Mouse (Mus musculus) liver, embryonic 14.5 days (tissue): ENCODE measurements around the gene Hoxd11. TPM values are rescaled to one million over a fixed set of nuclear protein-coding genes. Genes with fewer than 3 reads are reported as not detected.

Source experiments
- ATAC-seq: fragments of 200-750 bp; cut with Nextera tagmentation; 2 replicates; pipeline ENCODE4 v1.8.0; 2017; ENCODE audit warnings: moderate number of reproducible peaks, mild to moderate bottlenecking, moderate library complexity; ENCODE audit not compliant: insufficient read depth
- DNase-seq, 3 experiments: peaks; one replicate each; pipeline ENCODE4 v3.0.0-alpha.2; 2012 to 2013; ENCODE audit warnings: low read depth in 3 of 3, low spot score in 3 of 3
- H3K27ac ChIP-seq: fragments of 300-500 bp; sonication (generic); 2 replicates; pipeline ENCODE4 v1.5.1; 2014; ENCODE audit warnings: moderate library complexity, mild to moderate bottlenecking, control low read depth, inconsistent platforms
- H3K27me3 ChIP-seq: fragments of 300-500 bp; sonication (generic); 2 replicates; pipeline ENCODE4 v1.6.1; 2014; ENCODE audit warnings: mild to moderate bottlenecking, low read length, moderate library complexity; ENCODE audit not compliant: control insufficient read depth, insufficient read depth
- H3K36me3 ChIP-seq: fragments of 300-500 bp; sonication (generic); replicated peaks from 2 replicates; pipeline ENCODE4 v1.6.1; 2014; ENCODE audit warnings: low read depth; ENCODE audit not compliant: control insufficient read depth, insufficient read depth
- H3K4me1 ChIP-seq, 2 experiments: fragments of 200-500 bp in 1 of 2; fragments of 300-500 bp in 1 of 2; sonication (generic) in 1 of 2; replicated peaks; 2 replicates each; pipeline ENCODE4 v1.6.1; 2012 to 2014; ENCODE audit warnings: antibody characterized with exemption in 1 of 2, inconsistent platforms in 1 of 2, low read length in 1 of 2; ENCODE audit not compliant: control insufficient read depth in 2 of 2, insufficient read depth in 2 of 2
- H3K4me2 ChIP-seq: fragments of 300-500 bp; sonication (generic); 2 replicates; pipeline ENCODE4 v1.6.1; 2014; ENCODE audit warnings: low read depth, mild to moderate bottlenecking, control low read depth, moderate library complexity
- H3K4me3 ChIP-seq, 2 experiments: fragments of 200-500 bp in 1 of 2; fragments of 300-500 bp in 1 of 2; sonication (generic) in 1 of 2; 2 replicates each; pipeline ENCODE4 v1.5.1; 2012 to 2014; ENCODE audit warnings: low read depth in 2 of 2, low read length in 2 of 2, mild to moderate bottlenecking in 2 of 2, control low read depth in 1 of 2, inconsistent platforms in 1 of 2, moderate library complexity in 1 of 2; ENCODE audit not compliant: insufficient read depth in 1 of 2
- H3K9ac ChIP-seq: fragments of 300-500 bp; sonication (generic); replicated peaks from 2 replicates; pipeline ENCODE4 v1.6.1; 2014; ENCODE audit warnings: mild to moderate bottlenecking, control low read depth, moderate library complexity
- H3K9me3 ChIP-seq: fragments of 300-500 bp; sonication (generic); 2 replicates; pipeline ENCODE4 v1.6.1; 2016; ENCODE audit warnings: low read length, mixed read lengths; ENCODE audit not compliant: control insufficient read depth
- CTCF ChIP-seq: IDR thresholded peaks from 2 replicates; pipeline ENCODE4 v1.5.1; 2016; ENCODE audit warnings: antibody characterized with exemption, low read depth, control low read depth
- EP300 ChIP-seq: IDR thresholded peaks from 2 replicates; pipeline ENCODE4 v1.6.1; 2016; ENCODE audit warnings: antibody characterized with exemption, low read depth
- WGBS: fragments of 180-500 bp; shearing (Covaris S2); extraction: QIAGEN DNeasy Blood & Tissue Kit; methylation state at CpG from one replicate; pipeline ENCODE4 v1.1.7; 2014; ENCODE audit not compliant: insufficient replicate concordance; 5-methylcytosine and 5-hydroxymethylcytosine counted together
- polyA plus RNA-seq, 2 experiments: library from polyadenylated mRNA; depleted of rRNA in 1 of 2; stranded (reverse) in 1 of 2; unstranded in 1 of 2; fragments of >200 nt; fragmentation: Nextera tagmentation in 1 of 2; extraction: Ambion mirVana in 1 of 2; gene quantifications; 2 replicates each; pipeline versions ENCODE4 v1.2.1 to v1.2.3; 2012 to 2014

Gene Hoxd11
- polyA plus RNA-seq, 2 experiments = 0.09 TPM; not detected in 1

- Histone ChIP-seq H3K9me3 (no peaks in the 10 kb centered on the region), H3K4me3 (no peak overlapping the region), H3K27me3 (peaks cover 100% of the 10 kb centered on the region), H3K4me2 (no peak overlapping the region), H3K9ac (no peak overlapping the region), H3K36me3 (no peaks in the 10 kb centered on the region), H3K27ac (no peak overlapping the region), H3K4me1 (no peaks in the 10 kb centered on the region)
- ATAC-seq (no peak), DNase-seq (no peak)
- no peak for TF ChIP-seq CTCF
- 4% methylated on average over 9 of the region's 9 CpGs for WGBS
These were observed 2.8 kb upstream of the Hoxd11 start for GRCm38 (mm10) chr2:74676376-74677052.

GRCm38 (mm10) chr2:74677106-74677505 is 2.3 kb upstream of the Hoxd11 start:
- ATAC-seq = no peak
- no peak for DNase-seq
- H3K9me3 ChIP-seq = no peaks in the 10 kb centered on the region
- no peak overlapping the region for H3K4me2 ChIP-seq
- TF ChIP-seq EP300 = no peak
- no peak for TF ChIP-seq CTCF
- no peak overlapping the region for H3K9ac ChIP-seq
- no peaks in the 10 kb centered on the region for H3K4me1 ChIP-seq
- H3K36me3 ChIP-seq = no peaks in the 10 kb centered on the region
- H3K27me3 ChIP-seq = peaks cover 100% of the 10 kb centered on the region
- H3K27ac ChIP-seq = no peak overlapping the region
- H3K4me3 ChIP-seq = no peak overlapping the region
- 17% methylated on average over 2 of the region's 2 CpGs for WGBS

GRCm38 (mm10) chr2:74679596-74679971 is 227 bp downstream of the Hoxd11 start:
- Histone ChIP-seq H3K9ac (no peak overlapping the region), H3K4me2 (no peak overlapping the region), H3K4me3 (no peak overlapping the region), H3K36me3 (no peaks in the 10 kb centered on the region), H3K27me3 (peaks cover 100% of the 10 kb centered on the region), H3K27ac (no peak overlapping the region), H3K9me3 (no peaks in the 10 kb centered on the region), H3K4me1 (no peaks in the 10 kb centered on the region)
- DNase-seq (no peak), ATAC-seq (no peak)
- TF ChIP-seq CTCF (no peak), EP300 (no peak)
- 1% methylated on average over 26 of the region's 26 CpGs for WGBS

- peaks cover 100% of the 10 kb centered on the region for H3K27me3 ChIP-seq
- ATAC-seq (no peak), DNase-seq (no peak)
- TF ChIP-seq EP300 = no peak
- no peak for TF ChIP-seq CTCF
- no peaks in the 10 kb centered on the region for H3K36me3 ChIP-seq
- H3K27ac ChIP-seq = no peak overlapping the region
- 1% methylated on average over 23 of the region's 23 CpGs for WGBS
- no peaks in the 10 kb centered on the region for H3K9me3 ChIP-seq
- no peaks in the 10 kb centered on the region for H3K4me1 ChIP-seq
- H3K9ac ChIP-seq = no peak overlapping the region
- H3K4me3 ChIP-seq = no peak overlapping the region
- H3K4me2 ChIP-seq = no peak overlapping the region
These were observed 623 bp downstream of the Hoxd11 start for GRCm38 (mm10) chr2:74679980-74680379.

- TF ChIP-seq EP300 = no peak
- no peak for TF ChIP-seq CTCF
- no peak for ATAC-seq
- Histone ChIP-seq H3K9me3 (no peaks in the 10 kb centered on the region), H3K4me1 (no peaks in the 10 kb centered on the region), H3K4me2 (no peak overlapping the region), H3K27ac (no peak overlapping the region), H3K4me3 (no peak overlapping the region), H3K27me3 (peaks cover 100% of the 10 kb centered on the region), H3K36me3 (no peaks in the 10 kb centered on the region), H3K9ac (no peak overlapping the region)
- 3% methylated on average over 21 of the region's 21 CpGs for WGBS
- no peak for DNase-seq
These were observed 1.4 kb downstream of the Hoxd11 start for GRCm38 (mm10) chr2:74680561-74681398.
